Mouse (Mus musculus) common myeloid progenitor, adult 5-6 weeks (primary cell): ENCODE results near the gene Ptrh2. TPM values are rescaled to one million over a fixed set of nuclear protein-coding genes. Genes with fewer than 3 reads are reported as not detected.

Experiments used
- ATAC-seq: replicated peaks from 2 replicates; pipeline ENCODE4 v1.8.0; 2016; ENCODE audit warnings: low read depth, mild to moderate bottlenecking, moderate TSS enrichment, inconsistent platforms; ENCODE audit not compliant: poor library complexity, severe bottlenecking
- total RNA-seq: library from RNA; stranded (forward); fragments of 200-1000, 187-1606 nt; gene quantifications from 2 replicates; pipeline ENCODE4 v1.2.3, GENCODE M21; 2017

The Ptrh2 gene
- total RNA-seq, 1 experiment from 2014 or later = 29.6 TPM

- no peak for ATAC-seq
These were observed 16.2 kb upstream of the Ptrh2 start for GRCm38 (mm10) chr11:86667553-86667952.

GRCm38 (mm10) chr11:86668169-86668568, 15.6 kb upstream of the Ptrh2 start:
- ATAC-seq = no peak

GRCm38 (mm10) chr11:86671041-86671675, 12.6 kb upstream of the Ptrh2 start:
- ATAC-seq = no peak

- no peak for ATAC-seq
These were observed 11.0 kb upstream of the Ptrh2 start for GRCm38 (mm10) chr11:86672772-86673171.

GRCm38 (mm10) chr11:86675520-86675919, 8.3 kb upstream of the Ptrh2 start:
- no peak for ATAC-seq

GRCm38 (mm10) chr11:86678957-86679356, 4.8 kb upstream of the Ptrh2 start:
- ATAC-seq = no peak

- no peak for ATAC-seq
These were observed 3.1 kb upstream of the Ptrh2 start for GRCm38 (mm10) chr11:86680729-86681128.

- ATAC-seq = no peak
These were observed 2.4 kb upstream of the Ptrh2 start for GRCm38 (mm10) chr11:86681423-86681822.

GRCm38 (mm10) chr11:86682861-86683260, 924 bp upstream of the Ptrh2 start:
- ATAC-seq = no peak

- ATAC-seq = no peak
These were observed 584 bp downstream of the Ptrh2 start for GRCm38 (mm10) chr11:86684126-86685012.

GRCm38 (mm10) chr11:86685366-86685765, 1.6 kb downstream of the Ptrh2 start:
- no peak for ATAC-seq

- no peak for ATAC-seq
These were observed 6.6 kb downstream of the Ptrh2 start for GRCm38 (mm10) chr11:86690383-86690782.

- ATAC-seq = no peak
These were observed 7.7 kb downstream of the Ptrh2 start for GRCm38 (mm10) chr11:86691482-86691881.

- no peak for ATAC-seq
These were observed 8.2 kb downstream of the Ptrh2 start for GRCm38 (mm10) chr11:86691956-86692355.

GRCm38 (mm10) chr11:86692546-86692945, 8.8 kb downstream of the Ptrh2 start:
- no peak for ATAC-seq

- no peak for ATAC-seq
These were observed 11.7 kb downstream of the Ptrh2 start for GRCm38 (mm10) chr11:86695461-86695860.

- no peak for ATAC-seq
These were observed 17.4 kb downstream of the Ptrh2 start for GRCm38 (mm10) chr11:86701151-86701550.

GRCm38 (mm10) chr11:86714606-86715005, 30.8 kb downstream of the Ptrh2 start:
- no peak for ATAC-seq

- peak; percentile 45; the same call in 1 of the 2 replicates for ATAC-seq
These were observed 33.7 kb downstream of the Ptrh2 start for GRCm38 (mm10) chr11:86717306-86718065.

GRCm38 (mm10) chr11:86718369-86718768, 34.6 kb downstream of the Ptrh2 start:
- ATAC-seq = no peak

GRCm38 (mm10) chr11:86719390-86719789, 35.6 kb downstream of the Ptrh2 start:
- ATAC-seq = peak; percentile 76
